Mouse (Mus musculus): Measurements from ENCODE around the gene Med27.

DNA sequence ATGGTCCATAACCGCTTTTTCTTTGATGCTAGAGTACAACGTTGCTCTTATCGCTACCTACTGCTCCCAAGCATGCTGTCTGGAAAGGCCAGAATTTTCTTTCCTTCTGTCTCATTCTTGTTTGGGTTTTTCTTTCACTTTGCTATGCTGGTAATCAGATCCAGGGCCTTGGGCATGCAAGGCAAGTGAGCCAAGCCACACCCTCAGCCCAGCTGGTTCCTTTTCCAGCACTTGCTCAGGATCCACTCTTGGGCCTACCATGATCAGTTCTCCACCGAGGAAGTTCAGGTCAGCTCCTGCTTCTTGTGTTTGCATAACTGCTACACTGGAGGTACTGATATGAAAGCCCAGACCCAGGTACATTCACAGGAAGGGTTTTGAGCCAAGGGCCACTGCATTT lies 44.5 kb downstream of the Med27 start:
- TF ChIP-seq POLR2A (IDR thresholded peaks at IDR 0.05; ENCODE audit: low read depth, low read length) (no peak), CTCF (IDR thresholded peaks at IDR 0.05; ENCODE audit: borderline replicate concordance, insufficient read depth, low read length) (no peak)

Data from embryonic fibroblast, embryonic 13.5 days (primary cell).